Mouse (Mus musculus): ENCODE measurements around the gene Gopc.
"Not testable (repeated sequence)": the region's sequence is repeated elsewhere in the genome, so short reads cannot be mapped to it uniquely, and the experiment has no call there.

The Gopc gene

DNA sequence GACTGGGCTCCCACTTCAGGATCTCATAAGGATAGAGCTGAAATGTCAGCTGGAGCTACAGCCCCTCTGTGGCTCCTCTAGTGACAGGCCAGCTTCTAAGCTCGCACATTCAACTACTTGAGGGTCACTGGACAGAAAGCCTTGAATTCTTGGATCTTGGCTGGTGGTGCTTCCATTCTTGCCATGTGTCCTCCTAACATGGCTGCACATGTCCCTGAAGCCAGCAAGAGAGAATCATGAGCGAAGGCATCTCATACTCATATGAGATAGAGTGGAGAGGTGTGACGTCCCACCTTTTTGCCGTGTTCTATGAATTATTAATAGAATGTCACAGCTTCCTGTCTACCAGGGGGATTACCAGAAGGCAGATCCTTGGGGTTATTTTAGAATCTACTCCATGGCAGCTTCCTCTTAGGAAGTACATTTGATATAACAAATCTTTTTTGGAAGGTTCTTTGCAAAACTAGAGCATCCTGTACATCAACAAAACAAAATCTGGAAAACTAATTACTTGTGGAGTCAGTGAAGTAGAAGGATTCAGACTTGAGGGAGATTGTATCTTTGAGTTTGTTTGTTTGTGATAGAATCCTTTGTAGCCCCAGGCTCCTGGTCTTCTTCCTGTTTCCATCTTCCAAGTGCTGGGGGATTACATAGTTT lies 87.9 kb downstream of the Gopc start:
- DNase-seq: no peak

DNA sequence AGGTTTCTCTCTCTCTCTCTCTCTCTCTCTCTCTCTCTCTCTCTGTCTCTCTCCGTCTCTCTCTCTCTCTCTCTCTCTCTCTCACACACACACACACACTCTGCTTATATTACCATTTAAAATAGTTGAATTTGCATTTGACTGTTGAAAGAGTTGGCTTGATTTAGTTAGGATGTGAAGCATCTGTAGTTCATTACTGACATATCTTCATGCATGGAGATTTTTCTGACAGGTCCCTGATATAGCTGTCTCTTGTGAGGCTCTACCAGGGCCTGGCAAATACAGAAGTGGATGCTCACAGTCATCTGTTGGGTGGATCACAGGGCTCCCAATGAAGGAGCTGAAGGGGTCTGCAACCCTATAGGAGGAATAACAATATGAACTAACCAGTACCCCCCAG lies 89.5 kb downstream of the Gopc start:
- not testable (repeated sequence) for DNase-seq

DNA sequence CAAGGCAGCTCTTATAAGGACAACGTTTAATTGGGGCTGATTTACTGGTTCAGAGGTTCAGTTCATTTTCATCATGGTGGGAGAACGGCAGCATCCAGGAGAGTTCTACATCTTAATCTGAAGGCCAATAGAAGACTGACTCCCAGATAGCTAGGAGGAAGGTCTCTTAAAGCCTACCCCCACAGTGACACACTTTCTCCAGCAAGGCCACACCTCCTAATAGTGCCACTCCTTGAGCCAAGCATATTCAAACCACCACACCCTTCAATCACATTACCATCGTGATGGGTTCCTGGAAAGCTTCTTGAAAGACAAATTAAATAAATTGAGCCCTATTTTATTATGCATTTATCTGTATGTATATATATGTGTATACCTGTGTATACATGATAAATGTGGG lies 92.7 kb downstream of the Gopc start:
- no peak for DNase-seq

DNA sequence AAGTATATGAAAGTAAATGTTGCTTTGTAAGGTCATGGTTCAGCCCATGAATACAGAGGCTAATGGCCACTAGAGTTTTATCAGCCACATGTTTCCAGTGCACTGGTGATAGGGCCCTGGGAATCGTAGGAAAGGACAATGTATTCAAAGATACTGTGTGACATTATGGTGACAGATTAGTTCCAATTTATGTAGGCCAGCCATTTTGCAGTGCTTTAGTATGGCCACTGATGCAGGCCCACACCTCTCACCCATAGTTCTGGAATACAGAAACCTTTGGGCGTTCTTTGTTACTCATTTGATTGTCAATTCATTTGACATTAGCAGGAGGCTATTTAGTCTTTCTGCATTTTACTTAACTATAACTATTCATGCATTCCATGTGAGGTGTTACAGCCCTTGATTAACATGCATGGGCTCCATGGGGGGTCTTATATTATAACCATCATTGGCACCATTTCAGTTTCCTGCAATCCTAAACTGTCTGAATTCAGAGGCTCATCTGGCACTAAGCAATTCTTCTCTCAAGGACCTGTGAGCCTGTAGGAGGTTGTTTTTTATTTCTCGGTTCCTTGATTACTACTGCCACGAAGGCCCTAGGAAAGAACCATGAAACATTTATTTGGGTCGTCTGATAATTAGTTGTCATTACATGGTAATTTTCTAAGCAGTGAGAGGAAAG lies 93.9 kb downstream of the Gopc start:
- no peak for DNase-seq
